Mouse (Mus musculus): ENCODE measurements around the gene Lrrc37a. TPM values are rescaled to one million over a fixed set of nuclear protein-coding genes. Genes with fewer than 3 reads are reported as not detected.

The Lrrc37a gene
- not detected for polyA plus RNA-seq (2017; shearing (Covaris generic))

DNA sequence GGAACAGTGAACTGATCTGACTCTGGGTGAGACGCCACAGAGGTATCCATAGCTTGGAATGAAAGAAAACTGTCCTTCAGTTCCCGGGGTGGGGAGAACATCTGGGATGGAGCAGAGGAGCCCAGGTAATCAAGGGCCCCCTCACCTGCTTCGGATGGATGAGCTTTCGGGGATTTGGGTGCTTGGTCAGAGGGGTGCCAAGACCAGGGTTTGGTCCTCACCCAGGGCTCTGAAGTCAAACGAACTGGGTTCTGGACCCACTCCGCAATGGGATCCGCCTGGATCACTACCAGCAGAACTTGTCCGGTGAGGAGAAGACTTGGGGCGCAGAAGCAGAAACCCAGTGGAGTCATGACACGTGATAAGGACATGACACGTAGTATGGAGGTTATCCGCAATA, at the start of gene Lrrc37a:
Lrrc37a (minus strand) TSS at position 101 of the 400 bp plus-strand sequence.

DNA sequence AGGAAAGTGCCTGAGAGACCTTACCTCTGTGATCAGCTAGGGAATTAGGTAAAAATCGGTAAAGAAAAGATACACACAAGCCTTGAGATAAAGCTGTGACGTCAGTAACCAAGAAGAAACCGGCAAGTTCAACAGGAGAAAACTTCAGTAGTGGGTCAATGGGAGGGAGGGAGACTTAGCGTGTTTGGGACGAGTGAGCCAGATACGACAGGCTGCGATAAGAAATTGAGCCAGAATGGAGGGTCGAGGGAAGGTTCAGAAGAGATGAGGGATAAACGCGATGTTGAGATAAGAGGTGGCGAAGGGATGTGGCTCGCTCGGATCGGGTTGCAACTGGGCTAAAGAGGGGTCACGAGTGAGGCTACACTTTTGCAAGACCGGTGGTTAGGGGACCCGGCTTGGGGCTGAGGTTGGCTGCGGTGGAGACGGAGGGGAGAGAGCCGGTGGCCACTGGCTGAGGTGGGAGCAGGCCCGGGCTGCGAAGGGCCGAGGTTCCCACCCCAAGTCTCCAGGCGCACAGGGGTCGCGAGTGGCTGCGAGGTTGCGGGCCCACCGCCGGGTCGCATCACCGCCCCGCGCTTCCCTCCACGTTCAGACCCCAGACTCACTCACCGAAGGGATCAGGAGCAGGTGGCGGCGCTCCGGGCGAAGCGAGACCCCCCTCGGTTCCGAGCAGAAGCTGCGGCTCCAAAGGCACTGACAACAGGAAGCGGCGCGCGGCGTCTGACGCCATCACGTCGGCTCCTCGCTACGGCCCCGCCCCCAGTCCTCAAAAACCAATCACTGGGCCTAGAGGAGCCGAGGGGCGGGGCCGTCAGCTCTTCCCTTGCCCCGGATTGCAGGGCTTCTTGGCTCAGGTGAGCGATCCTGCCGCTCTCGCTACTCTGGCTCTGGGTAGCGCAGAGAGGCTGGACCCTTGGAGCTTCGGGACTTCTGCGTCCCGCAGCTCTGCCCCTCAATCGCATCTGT, 92.1 kb downstream of the Lrrc37a start, which contains the start of gene Plekhm1:
Plekhm1 (minus strand) TSS at position 707 of the 969 bp plus-strand sequence.

Other genes starting within 250 kb of the Lrrc37a start
- gene Map3k14, start 237.1 kb downstream of the Lrrc37a start, polyA plus RNA-seq (2017; shearing (Covaris generic)): 37.9 TPM
- 96.8 TPM for gene Arhgap27, start 140.9 kb downstream of the Lrrc37a start, polyA plus RNA-seq (2017; shearing (Covaris generic))
- 25.2 TPM for gene Plekhm1, start 91.9 kb downstream of the Lrrc37a start, polyA plus RNA-seq (2017; shearing (Covaris generic))
- gene Gm884, start 116.5 kb upstream of the Lrrc37a start, polyA plus RNA-seq (2017; shearing (Covaris generic)): not detected
- not detected for gene Lyzl6, start 134.3 kb upstream of the Lrrc37a start, polyA plus RNA-seq (2017; shearing (Covaris generic))
- gene Rprml, start 145.0 kb upstream of the Lrrc37a start, polyA plus RNA-seq (2017; shearing (Covaris generic)): not detected
- 133 TPM for gene Gosr2, start 193.3 kb upstream of the Lrrc37a start, polyA plus RNA-seq (2017; shearing (Covaris generic))
- not detected for gene Wnt9b, start 245.2 kb upstream of the Lrrc37a start, polyA plus RNA-seq (2017; shearing (Covaris generic))